Mouse (Mus musculus): ENCODE results near the gene Hsd17b13.
"Not testable (repeated sequence)": the region's sequence is repeated elsewhere in the genome, so short reads cannot be mapped to it uniquely, and the experiment has no call there.

The Hsd17b13 gene

DNA sequence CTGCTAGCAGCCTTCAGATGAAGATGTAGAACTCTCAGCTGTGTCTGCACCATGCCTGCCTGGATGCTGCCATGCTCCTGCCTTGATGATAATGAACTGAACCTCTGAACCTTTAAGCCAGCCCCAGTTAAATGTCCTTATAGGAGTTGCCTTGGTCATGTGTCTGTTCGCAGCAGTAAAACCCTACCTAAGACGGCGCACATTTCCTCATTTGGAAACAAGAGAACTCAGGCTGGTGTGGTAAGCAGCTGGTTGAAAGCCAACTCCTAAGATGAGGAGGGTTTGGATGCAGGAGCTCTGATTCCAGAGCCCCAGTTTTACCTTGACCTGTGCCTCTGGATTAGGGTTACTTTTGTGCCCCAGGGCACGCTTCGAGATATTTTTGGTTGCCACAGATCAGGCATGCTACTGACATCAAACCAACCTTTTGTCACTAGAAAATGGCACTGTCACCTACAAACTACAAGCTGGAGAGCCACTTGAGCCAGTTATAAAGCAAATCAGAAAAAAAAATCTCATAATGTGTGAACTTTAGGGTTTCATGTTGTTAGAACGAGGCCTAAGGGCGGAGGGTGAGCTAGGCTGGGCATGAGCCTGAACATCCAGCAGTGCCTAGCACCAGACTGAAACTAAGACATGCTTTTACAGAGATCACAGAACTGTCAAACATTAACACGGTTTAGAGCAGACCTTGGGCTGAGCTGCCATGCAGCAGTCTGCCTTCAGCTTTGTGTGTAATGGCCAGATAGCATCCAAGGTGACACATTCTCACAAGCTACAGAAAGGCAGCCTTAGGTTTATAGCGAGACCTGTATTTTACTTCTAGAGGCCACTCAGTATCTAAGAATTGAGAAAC is 3.7 kb upstream of the Hsd17b13 start:
- DNase-seq, result no peak

DNA sequence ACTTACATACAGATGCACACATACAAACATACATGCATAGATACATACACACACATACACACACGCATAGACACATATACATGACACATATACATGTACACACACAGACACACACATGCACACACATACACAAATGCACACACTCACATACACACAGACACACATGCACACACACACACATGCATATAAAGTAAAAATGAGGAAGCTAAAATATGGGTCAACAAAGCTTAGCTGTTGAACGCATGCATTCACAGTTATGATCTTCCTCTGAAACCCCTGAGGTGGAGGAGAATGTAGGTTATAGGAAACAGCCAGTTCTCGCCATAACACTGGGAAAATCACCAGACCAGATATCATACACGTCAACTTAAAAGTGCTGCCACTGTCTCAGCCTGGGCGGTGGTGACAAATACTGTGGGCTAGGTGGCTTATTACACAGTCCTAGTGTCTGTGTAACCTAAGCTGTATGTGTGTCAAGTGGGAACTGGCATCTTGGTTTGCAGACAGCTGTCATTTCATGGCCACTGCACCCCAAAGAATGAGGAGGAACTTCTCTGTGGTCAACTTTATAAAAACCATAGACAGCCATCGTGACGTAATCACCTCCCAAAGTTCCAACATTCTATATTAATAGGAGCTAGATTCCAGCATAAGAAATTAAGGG is 829 bp upstream of the Hsd17b13 start:
- DNase-seq, result no peak

GRCm38 (mm10) chr5:103975736-103976135 is 1.5 kb downstream of the Hsd17b13 start:
- DNase-seq, result no peak

DNA sequence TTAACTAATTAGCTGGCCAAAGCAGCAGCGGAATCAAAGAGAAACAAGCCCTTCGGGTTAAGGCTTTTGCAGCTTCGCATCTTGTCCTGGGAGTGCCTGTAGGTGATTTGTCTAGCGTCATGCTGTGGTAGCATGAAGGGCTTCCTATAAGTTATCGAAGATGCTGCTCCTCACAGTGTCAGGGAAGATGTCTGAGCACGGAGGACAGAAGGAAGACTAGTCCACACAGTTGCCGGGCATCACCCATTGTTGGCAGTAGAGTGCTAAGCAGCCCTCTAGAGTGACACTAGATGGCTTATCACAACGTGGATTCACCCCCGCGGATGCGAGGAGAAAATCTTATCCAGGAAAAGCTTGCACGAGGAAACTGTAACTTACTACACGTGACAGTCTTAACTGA is 4.4 kb downstream of the Hsd17b13 start:
- no peak for DNase-seq

- no peak for DNase-seq
Observed at GRCm38 (mm10) chr5:103972379-103972778, 4.8 kb downstream of the Hsd17b13 start.

- no peak for DNase-seq
Observed at GRCm38 (mm10) chr5:103971051-103971450, 6.2 kb downstream of the Hsd17b13 start.

GRCm38 (mm10) chr5:103962935-103963429 is 14.2 kb downstream of the Hsd17b13 start:
- DNase-seq, result no peak

DNA sequence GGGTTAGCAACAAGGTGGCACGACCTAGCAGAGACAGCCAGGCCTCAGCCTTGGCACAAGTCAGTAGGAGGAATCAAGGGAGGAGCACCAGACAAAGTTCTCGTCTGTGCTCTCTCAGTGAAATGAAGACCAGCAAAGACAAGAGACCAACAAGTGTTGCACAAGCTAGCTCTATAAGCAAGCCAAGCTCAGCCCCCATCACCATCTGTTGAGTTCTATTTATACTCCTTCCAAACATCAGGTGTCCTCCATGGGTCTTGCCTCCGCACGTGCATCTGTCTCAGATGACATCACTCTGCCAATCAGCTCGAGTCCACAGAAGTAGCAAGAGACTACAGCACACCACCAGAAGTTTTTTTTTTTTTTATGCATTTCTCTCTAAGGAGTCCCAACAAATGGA is 22.6 kb downstream of the Hsd17b13 start:
- DNase-seq, result no peak

GRCm38 (mm10) chr5:103953135-103954083 is 23.8 kb downstream of the Hsd17b13 start:
- DNase-seq, result no peak

GRCm38 (mm10) chr5:103950138-103950537 is 27.1 kb downstream of the Hsd17b13 start:
- not testable (repeated sequence) for DNase-seq

GRCm38 (mm10) chr5:103943183-103943582 is 34.0 kb downstream of the Hsd17b13 start:
- no peak for DNase-seq

DNA sequence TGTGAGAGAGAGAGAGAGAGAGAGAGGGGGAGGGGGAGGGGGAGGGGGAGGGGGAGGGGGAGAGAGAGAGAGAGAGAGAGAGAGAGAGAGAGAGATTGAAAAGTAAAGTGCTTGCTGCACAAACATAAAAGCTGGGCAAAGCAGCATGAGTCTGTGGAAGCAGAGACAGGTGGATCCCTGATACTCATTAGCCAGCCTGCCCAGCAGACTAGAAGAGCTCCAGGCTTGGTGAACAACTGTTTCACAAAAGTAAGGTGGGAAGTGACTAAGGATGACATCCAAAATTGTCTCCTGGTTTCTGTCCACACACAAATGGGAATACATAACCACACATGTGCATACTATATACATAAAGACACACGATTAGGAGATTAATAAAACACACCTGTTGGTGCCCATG is 37.4 kb downstream of the Hsd17b13 start:
- DNase-seq, result no peak

DNA sequence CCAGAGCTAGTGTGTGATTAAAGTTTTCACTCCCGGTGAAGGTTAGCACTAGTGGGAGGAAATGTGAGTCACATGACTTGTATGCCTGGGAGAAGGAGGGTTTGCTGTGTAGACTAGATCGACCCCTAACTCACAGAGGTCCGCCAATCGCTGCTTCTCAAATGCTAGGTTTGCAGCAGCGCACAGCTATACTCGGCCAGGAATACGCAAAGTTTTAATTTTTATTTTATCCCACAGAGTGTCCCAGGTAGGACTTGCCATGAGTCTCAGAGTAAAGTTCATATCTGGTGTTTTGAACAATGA is 37.9 kb downstream of the Hsd17b13 start:
- no peak for DNase-seq

DNA sequence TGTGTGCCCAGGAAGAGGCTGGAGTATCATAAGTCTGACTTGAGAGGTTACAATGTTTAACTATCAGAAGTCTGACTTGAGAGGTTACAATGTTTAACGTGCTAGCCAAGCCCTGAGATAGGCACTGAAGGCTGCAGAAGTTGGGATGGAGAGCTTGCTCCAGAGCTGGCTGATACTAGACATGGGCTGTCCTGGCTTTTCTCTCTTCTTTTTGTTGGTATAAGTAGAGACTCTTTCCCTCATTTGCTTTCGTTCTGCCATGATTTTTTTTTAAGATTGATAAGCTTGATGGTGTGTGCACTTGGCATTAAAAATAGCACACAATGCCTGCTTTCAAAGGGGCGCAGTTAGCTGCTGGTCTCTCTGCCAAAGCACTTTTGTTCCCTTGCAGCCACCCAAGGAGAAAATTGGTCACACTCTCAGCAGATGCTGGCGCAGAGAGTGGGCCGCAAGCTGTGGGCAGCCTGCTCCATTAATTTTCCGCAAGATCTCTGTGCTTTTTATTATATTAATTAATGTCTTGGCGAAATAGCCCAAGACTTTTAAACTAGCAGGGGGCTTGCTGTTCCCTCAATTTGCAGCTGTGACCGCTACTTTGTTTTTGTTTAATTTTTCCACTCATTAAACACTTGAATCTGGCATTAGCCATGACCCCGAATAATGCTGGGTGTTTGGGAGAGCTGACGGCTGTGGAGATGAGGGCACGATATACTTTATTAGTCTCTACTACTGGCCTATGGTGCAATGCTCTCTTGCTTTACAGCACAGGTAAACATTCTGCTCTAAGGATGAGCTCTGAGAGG is 38.5 kb downstream of the Hsd17b13 start:
- no peak for DNase-seq

- DNase-seq, result no peak
Observed at GRCm38 (mm10) chr5:103936906-103937589, 40.2 kb downstream of the Hsd17b13 start.

DNA sequence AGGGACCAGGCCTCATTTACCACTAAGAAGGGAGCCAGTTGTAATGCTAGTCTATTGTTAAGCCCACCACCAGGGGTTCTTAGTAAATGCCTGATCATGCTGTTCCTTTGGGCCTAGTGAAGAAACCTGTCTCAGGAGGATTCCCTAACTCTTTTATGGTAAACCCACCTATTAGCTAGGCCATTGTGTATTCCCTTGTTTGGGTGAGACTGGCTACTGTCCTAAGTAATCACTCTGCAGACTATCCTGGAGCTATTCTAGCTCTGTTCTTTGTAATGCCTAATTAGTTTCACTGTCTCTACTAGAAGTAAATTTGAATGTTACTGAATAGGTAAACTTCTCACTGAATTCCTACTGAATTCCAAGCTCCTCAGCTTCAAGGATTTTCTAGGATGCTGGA is 45.3 kb downstream of the Hsd17b13 start:
- DNase-seq, result not testable (repeated sequence)

DNA sequence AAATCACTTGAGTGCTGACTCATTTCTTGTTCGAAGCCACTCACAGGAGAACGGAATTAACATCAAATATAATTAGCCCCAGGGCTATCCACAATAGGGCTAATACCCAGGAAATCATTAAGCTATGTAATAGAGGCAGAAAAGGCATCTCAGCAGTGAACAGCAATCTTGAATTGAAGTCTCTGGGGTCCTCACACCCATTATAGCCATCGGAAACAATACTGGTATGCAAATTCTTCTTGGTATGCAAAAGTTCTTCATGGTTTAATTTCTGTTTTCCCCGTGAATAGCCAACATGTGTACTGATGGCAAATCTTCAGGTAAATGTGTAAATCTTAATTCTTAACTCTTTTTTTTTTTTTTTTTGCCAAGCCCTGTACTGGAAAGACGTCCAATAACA is 46.7 kb downstream of the Hsd17b13 start:
- no peak for DNase-seq

DNA sequence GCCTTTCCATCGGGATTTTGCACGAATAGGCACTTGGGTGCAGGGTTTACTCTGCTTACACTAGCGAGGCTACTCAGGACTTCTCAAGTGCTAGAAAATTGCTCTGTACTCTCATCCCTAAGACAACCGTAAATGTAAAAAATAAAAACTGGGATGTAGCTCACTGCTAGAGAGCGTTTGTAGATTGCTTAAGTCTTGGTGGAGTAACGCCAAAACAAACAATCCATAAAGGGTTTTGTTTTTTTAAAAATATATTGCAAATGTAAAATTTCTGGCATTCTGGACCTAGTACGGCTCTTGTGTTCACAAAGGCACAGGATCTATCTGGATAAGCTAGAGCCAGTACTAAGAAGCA is 49.0 kb downstream of the Hsd17b13 start:
- no peak for DNase-seq

- peak; percentile 98 for DNase-seq
Observed at GRCm38 (mm10) chr5:103927429-103928195, 49.6 kb downstream of the Hsd17b13 start.

DNA sequence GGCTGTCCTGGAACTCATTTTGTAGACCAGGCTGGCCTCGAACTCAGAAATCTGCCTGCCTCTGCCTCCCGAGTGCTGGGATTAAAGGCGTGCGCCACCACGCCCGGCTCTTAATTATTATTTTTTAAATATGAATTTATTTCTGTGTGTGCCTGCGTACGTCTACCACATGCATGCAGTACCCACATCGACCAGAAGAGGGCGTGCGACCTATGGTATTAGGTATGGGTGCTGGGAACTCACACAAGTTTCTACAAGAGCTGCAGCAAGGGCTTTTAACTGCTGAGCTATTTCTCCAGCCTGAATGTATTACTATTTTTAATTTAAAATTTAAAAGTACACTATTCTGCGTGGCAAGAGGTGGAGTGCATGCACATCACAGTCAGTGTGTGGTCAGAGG is 50.8 kb downstream of the Hsd17b13 start:
- peak; percentile 30 for DNase-seq

DNA sequence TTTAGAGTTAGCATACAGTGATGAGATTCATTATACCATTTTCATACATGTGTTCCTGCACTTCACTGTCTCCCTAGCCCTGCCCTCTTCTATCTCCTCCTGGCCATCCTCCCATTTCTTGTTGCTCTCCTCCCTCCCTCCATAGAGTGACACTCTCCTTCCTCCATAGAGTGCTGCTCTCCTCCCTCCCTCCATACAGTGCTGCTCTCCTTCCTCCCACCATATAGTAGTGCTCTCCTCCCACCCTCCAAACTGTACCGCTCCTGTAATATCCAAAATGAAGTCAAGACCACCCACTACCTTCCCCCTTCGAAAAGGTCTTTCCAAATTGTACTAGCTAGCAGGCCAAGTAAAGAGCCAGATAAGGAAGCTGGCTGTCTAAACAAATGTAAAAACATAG is 53.5 kb downstream of the Hsd17b13 start:
- DNase-seq, result no peak
